Mouse (Mus musculus) stomach, postnatal 0 days (tissue): Measurements from ENCODE around the gene Ninl.

ENCODE experiments used
- CTCF ChIP-seq: IDR thresholded peaks from 2 replicates; pipeline ENCODE4 v1.5.1; 2016; ENCODE audit warnings: antibody characterized with exemption, low read depth, mild to moderate bottlenecking, moderate library complexity
- EP300 ChIP-seq: optimal IDR thresholded peaks from 2 replicates; pipeline ENCODE3; 2016; ENCODE audit warnings: antibody characterized with exemption

DNA sequence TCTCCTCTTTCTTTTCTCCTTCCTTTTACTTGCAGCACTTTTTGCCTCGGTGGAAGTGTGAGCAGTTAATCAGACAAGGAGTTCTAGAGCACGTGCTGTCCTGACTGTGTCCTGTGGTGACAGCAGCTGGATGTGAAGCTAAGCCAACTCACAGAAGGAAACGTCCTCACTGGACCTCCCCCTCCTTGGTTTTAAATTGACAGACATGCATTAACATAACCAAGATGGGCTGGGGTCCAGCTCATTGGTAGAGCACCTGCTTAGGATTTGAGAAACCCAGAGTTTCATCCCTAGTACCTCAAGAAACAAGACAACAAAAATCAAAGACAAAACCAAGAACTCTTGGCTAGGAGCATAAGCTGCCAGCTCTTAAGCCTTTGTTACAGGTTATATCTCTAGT is 108.4 kb downstream of the Ninl start:
- TF ChIP-seq CTCF = no peak
- TF ChIP-seq EP300 = no peak
